Mouse (Mus musculus): ENCODE measurements at regions not wholly inside any gene's neighbourhood (a gene's known extent, or its start where the extent isn't known, plus 50 kb on each side); places are given as distances from the start of the nearest gene placed in this dataset.

GRCm38 (mm10) chr8:26815020-26815584 is 162.0 kb upstream of the Zfp703 start:
- DNase-seq: no peak

- no peak for DNase-seq
Observed at GRCm38 (mm10) chr8:26816977-26817376, 160.1 kb upstream of the Zfp703 start.

GRCm38 (mm10) chr8:26824189-26824941 is 152.8 kb upstream of the Zfp703 start:
- DNase-seq: peak; percentile 61

GRCm38 (mm10) chr8:26828311-26828909 is 148.7 kb upstream of the Zfp703 start:
- no peak for DNase-seq

GRCm38 (mm10) chr8:26829313-26829712 is 147.8 kb upstream of the Zfp703 start:
- DNase-seq: no peak

- no peak for DNase-seq
Observed at GRCm38 (mm10) chr8:26831148-26831547, 146.0 kb upstream of the Zfp703 start.

GRCm38 (mm10) chr8:26831790-26832189 is 145.3 kb upstream of the Zfp703 start:
- DNase-seq: no peak

- no peak for DNase-seq
Observed at GRCm38 (mm10) chr8:26832546-26832945, 144.6 kb upstream of the Zfp703 start.

GRCm38 (mm10) chr8:26833297-26833696 is 143.8 kb upstream of the Zfp703 start:
- DNase-seq: peak; percentile 93

GRCm38 (mm10) chr8:26833784-26834183 is 143.3 kb upstream of the Zfp703 start:
- no peak for DNase-seq

- DNase-seq: no peak
Observed at GRCm38 (mm10) chr8:26834604-26835003, 142.5 kb upstream of the Zfp703 start.

GRCm38 (mm10) chr8:26835076-26835475 is 142.0 kb upstream of the Zfp703 start:
- DNase-seq: no peak

GRCm38 (mm10) chr8:26835616-26836015 is 141.5 kb upstream of the Zfp703 start:
- no peak for DNase-seq

GRCm38 (mm10) chr8:26836552-26836951 is 140.6 kb upstream of the Zfp703 start:
- no peak for DNase-seq

GRCm38 (mm10) chr8:26840286-26840685 is 136.8 kb upstream of the Zfp703 start:
- DNase-seq: no peak

- DNase-seq: no peak
Observed at GRCm38 (mm10) chr8:26840745-26841680, 136.1 kb upstream of the Zfp703 start.

GRCm38 (mm10) chr8:26843714-26844113 is 133.4 kb upstream of the Zfp703 start:
- no peak for DNase-seq

- DNase-seq: peak; percentile 41
Observed at GRCm38 (mm10) chr8:26844132-26844808, 132.9 kb upstream of the Zfp703 start.

GRCm38 (mm10) chr8:26844809-26845143 is 132.3 kb upstream of the Zfp703 start:
- DNase-seq: no peak

- DNase-seq: peak; percentile 82
Observed at GRCm38 (mm10) chr8:26845481-26846194, 131.5 kb upstream of the Zfp703 start.

GRCm38 (mm10) chr8:26847009-26847408 is 130.1 kb upstream of the Zfp703 start:
- DNase-seq: no peak

All from adrenal gland, adult 8-10 months (tissue).